Mouse (Mus musculus): ENCODE data around the gene Gm8159. TPM values are rescaled to one million over a fixed set of nuclear protein-coding genes. Genes with fewer than 3 reads are reported as not detected.

Gm8159 gene
- not detected in 2 replicates for polyA plus RNA-seq (2012; rRNA removed; ENCODE audit: low replicate concordance)

GRCm38 (mm10) chr14:4632052-4632451 is at the start of gene Gm8159:
Gm8159 (plus strand) TSS chr14:4632352.

GRCm38 (mm10) chr14:4663892-4664291 is 31.7 kb downstream of the Gm8159 start, which contains the start of gene Gm3239:
Gm3239 (plus strand) TSS chr14:4664192.

Other genes starting within 250 kb of the Gm8159 start
- gene Gm3159, start 234.8 kb upstream of the Gm8159 start, polyA plus RNA-seq (2012; rRNA removed; ENCODE audit: low replicate concordance), result not detected in 2 replicates
- 0.06 and 0.37 TPM in 2 replicates for gene Gm3164, start 216.9 kb upstream of the Gm8159 start, polyA plus RNA-seq (2012; rRNA removed; ENCODE audit: low replicate concordance)
- gene Gm3173, start 201.4 kb upstream of the Gm8159 start, polyA plus RNA-seq (2012; rRNA removed; ENCODE audit: low replicate concordance), result 0.40 TPM in 1 of 2 replicates, not detected in the other
- gene Gm3182, start 150.6 kb upstream of the Gm8159 start, polyA plus RNA-seq (2012; rRNA removed; ENCODE audit: low replicate concordance), result not detected in 2 replicates
- not detected in 2 replicates for gene Gm3047, start 76.9 kb upstream of the Gm8159 start, polyA plus RNA-seq (2012; rRNA removed; ENCODE audit: low replicate concordance)
- not detected in 2 replicates for gene Gm3239, start 31.8 kb downstream of the Gm8159 start, polyA plus RNA-seq (2012; rRNA removed; ENCODE audit: low replicate concordance)
- gene Gm7876, start 76.9 kb downstream of the Gm8159 start, polyA plus RNA-seq (2012; rRNA removed; ENCODE audit: low replicate concordance), result not detected in 2 replicates
- 0.66 TPM in 1 of 2 replicates, not detected in the other for gene Gm3252, start 94.4 kb downstream of the Gm8159 start, polyA plus RNA-seq (2012; rRNA removed; ENCODE audit: low replicate concordance)
- not detected in 2 replicates for gene Gm9602, start 144.0 kb downstream of the Gm8159 start, polyA plus RNA-seq (2012; rRNA removed; ENCODE audit: low replicate concordance)
- not detected in 2 replicates for gene Gm3269, start 205.8 kb downstream of the Gm8159 start, polyA plus RNA-seq (2012; rRNA removed; ENCODE audit: low replicate concordance)
- gene Gm3264, start 223.2 kb downstream of the Gm8159 start, polyA plus RNA-seq (2012; rRNA removed; ENCODE audit: low replicate concordance), result not detected in 2 replicates